Mouse (Mus musculus) right cerebral cortex, adult 18-20 months (tissue): ENCODE data around the gene Mdh1.

Experiments used
- DNase-seq: peaks from one replicate; pipeline ENCODE4 v3.0.0; 2022; ENCODE audit warnings: mixed read lengths

Mdh1 gene

GRCm38 (mm10) chr11:21571700-21572381 lies at the start of gene Mdh1, which contains the start of gene Wdpcp:
TSS of gene Mdh1 (minus strand) at chr11:21572367.
TSS of gene Wdpcp (plus strand) at chr11:21572235.
- DNase-seq = peak; percentile 99

- DNase-seq = no peak
These were observed 43.7 kb upstream of the Mdh1 start for GRCm38 (mm10) chr11:21615915-21616314.

GRCm38 (mm10) chr11:21602497-21602896 lies 30.3 kb upstream of the Mdh1 start:
- DNase-seq = no peak

DNA sequence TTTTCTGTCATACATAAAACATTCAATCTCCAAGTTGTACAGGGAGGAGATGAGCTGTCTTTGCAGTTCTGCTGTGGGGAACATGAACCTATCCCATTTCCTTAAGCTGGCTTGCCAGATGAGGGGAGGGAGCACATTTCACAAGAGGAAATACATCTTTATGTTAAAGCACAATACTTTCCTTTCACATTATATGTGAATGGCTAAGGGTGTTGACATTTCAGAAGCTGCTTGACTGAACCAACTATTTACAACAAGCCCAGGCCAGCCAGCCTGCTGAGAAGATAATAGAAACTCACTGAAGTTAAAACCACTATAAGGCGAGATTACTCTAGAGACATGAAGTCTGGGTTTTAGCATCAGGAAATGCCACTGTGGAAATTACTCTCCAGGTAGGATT lies 11.1 kb upstream of the Mdh1 start:
- no peak for DNase-seq

DNA sequence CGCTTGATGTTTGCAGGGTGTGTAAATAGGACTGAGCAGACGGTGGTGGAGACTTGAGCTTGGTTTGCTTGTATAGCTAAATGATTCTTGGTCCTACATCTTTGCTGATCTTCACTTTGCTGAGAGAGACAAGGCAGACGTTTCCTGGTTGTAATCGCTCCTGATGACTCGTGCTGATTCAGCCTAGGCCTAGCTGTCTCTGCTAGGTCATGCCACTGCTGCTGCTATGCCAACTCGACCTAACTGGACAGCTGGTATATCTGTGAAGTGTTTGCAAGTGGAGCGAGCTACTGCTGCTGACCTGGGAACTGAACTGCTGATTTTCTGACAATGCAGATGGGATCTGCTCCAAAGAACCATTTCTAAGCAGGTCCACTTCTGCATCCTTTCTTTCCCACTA lies 9.3 kb upstream of the Mdh1 start:
- no peak for DNase-seq

DNA sequence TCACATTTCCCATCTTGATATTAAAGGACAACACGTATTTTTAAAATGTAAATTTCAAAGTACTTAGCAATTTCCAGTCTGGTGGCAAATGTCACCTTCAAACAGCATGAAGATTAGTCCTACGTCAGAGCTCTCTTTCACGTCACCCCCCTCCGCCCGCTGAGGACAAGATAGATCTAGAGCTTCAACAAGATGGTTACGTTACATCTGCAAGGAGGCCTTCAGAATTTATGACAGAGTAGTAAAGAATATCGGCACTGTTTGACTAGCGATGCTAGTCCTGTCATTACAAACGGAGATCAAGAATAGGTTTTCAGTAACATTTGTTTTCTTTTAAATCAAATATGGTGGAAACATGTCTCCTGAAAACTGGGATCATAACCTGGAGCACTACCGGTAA lies 1.2 kb downstream of the Mdh1 start:
- DNase-seq = peak; percentile 65

- no peak for DNase-seq
These were observed 2.1 kb downstream of the Mdh1 start for GRCm38 (mm10) chr11:21570109-21570474.

- peak; percentile 65 for DNase-seq
These were observed 2.6 kb downstream of the Mdh1 start for GRCm38 (mm10) chr11:21569456-21570108.

DNA sequence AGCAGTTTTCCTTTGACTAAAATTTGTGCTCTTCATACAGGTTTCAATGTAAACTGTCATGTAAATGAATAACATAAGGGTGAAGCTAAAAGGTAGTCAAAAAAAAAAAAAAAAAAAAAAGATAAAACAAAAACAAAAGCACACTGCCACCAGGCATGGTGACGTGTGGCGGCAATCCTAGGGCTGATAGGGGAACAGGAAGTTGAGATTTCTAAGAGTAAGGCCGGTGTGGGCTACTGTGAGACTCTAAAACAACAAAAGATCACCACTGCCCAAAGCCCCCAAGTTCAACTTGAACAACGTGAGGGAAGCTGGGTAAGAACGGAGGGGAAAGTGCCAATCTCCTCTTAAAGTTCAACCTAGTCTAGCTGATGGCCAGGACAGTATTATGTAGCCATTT lies 3.2 kb downstream of the Mdh1 start:
- DNase-seq = no peak

- no peak for DNase-seq
These were observed 4.4 kb downstream of the Mdh1 start for GRCm38 (mm10) chr11:21567733-21568132.

- no peak for DNase-seq
These were observed 5.2 kb downstream of the Mdh1 start for GRCm38 (mm10) chr11:21566934-21567333.

DNA sequence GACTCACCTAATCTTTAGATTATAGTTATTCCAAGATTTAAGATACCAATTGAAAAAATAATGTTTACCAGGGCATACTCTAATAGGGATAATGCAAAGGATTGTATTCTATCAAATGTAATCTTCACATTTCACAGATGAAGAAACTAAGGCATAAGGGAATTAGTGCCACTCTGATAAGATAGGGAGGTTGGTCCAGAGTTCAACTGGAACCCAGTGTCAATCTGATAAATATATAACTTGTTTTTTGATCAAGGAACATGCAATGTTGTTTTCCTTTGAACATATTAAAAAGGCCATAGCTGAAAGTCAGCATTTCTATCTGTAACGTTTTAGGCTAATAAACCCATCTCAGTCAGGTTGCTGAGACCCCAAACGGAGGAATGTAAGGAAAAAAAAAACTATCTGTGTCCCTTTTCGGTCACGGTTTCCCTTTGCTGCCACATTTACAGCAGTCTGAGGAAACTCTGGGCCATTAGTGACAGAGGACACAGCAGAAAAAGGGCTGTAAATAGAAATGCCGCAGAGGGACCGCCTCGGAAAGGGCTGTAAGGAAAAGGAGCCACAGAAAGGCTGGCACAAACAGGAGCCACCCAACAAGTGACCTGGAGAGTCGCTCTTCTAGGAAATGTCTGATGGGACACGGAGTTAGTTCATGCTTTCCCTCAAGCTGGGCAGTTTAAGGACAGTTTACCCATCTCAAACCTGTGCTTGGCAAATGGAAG lies 7.3 kb downstream of the Mdh1 start:
- DNase-seq = no peak

GRCm38 (mm10) chr11:21563617-21564325 lies 8.4 kb downstream of the Mdh1 start:
- no peak for DNase-seq

- DNase-seq = peak; percentile 35
These were observed 10.8 kb downstream of the Mdh1 start for GRCm38 (mm10) chr11:21561347-21561746.

DNA sequence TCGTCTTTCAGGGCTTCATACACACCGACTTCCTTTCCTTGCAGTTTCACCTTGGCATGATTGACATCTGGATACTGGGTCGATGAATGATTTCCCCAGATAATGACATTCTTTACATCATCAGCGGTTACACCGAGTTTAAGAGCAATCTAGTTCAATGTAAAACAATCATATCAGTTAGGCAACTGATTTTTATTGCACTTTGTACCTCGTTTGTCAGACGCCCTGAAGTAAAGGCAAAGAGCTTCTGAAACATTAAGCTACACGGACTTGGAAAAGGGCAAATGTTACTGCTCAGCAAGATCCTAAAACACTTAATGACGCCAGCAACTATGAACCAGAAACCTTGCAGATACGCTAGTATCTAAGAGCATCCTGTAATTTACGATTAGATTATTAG lies 12.4 kb downstream of the Mdh1 start:
- no peak for DNase-seq

GRCm38 (mm10) chr11:21552049-21552448 lies 20.1 kb downstream of the Mdh1 start:
- no peak for DNase-seq

GRCm38 (mm10) chr11:21550222-21551173 lies 21.7 kb downstream of the Mdh1 start:
- DNase-seq = no peak

GRCm38 (mm10) chr11:21549754-21550153 lies 22.4 kb downstream of the Mdh1 start:
- DNase-seq = no peak

GRCm38 (mm10) chr11:21549052-21549451 lies 23.1 kb downstream of the Mdh1 start:
- DNase-seq = no peak

DNA sequence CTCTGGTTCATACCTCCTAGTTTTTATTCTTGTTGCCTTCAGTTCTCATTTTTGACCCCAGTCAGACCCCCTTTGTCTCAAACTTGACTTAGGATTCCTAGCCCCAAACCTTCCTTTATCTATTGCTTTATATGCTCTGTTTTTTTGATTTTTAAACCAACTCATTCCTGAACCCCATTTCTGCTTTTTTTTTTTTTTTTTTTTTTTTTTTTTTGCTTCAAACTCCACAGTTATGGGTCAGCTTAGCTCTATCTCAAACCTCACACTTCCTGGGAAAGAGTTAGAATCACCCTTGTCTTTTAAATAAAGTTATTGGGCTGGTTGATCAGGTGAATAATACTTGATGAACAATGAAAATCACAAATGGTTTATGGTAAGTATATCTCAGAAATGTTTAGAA lies 24.6 kb downstream of the Mdh1 start:
- DNase-seq = no peak

DNA sequence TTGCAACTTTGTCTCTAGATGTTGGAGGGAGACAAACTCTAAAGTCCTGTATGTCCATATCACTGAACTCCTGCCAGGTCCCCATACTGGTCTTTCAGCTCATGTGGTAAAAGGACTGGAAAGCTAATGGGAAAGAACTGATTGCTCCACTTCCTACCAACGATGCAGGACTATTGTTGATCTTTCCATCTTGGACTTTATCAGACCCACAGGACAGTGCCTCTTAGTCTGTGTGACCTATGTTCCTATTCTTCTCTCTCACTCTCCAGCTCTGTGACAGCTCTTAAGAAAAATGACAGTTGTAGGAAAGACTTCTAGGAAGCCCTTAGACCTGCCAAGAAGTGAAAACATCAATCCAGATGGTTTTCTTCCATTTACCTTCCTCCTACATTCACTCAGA lies 25.5 kb downstream of the Mdh1 start:
- no peak for DNase-seq

GRCm38 (mm10) chr11:21545951-21546350 lies 26.2 kb downstream of the Mdh1 start:
- no peak for DNase-seq
